Mouse (Mus musculus) bone marrow, adult 2 months (tissue): ENCODE data around the gene Tmem8. TPM values are rescaled to one million over a fixed set of nuclear protein-coding genes. Genes with fewer than 3 reads are reported as not detected.
"Not testable (repeated sequence)": the region's sequence is repeated elsewhere in the genome, so short reads cannot be mapped to it uniquely, and the experiment has no call there.

Experiments used
- H3K27ac ChIP-seq: fragments of 200-500 bp; 2 replicates; pipeline ENCODE4 v1.5.1; 2012; ENCODE audit warnings: low read depth, mild to moderate bottlenecking, control low read depth, inconsistent platforms, low read length; ENCODE audit not compliant: control insufficient read depth, poor library complexity, insufficient read depth
- H3K4me1 ChIP-seq: fragments of 200-500 bp; 2 replicates; pipeline ENCODE4 v1.6.1; 2011; ENCODE audit warnings: low read length; ENCODE audit not compliant: control insufficient read depth, insufficient read depth
- H3K4me3 ChIP-seq: fragments of 200-500 bp; replicated peaks from 2 replicates; pipeline ENCODE3; 2011; ENCODE audit warnings: mild to moderate bottlenecking, low read depth, low read length, control low read depth; ENCODE audit not compliant: control insufficient read depth
- CTCF ChIP-seq: fragments of 200-500 bp; IDR thresholded peaks from 2 replicates; pipeline ENCODE4 v1.5.1; 2011; ENCODE audit warnings: low read length, control low read depth; ENCODE audit not compliant: control insufficient read depth, insufficient read depth
- POLR2A ChIP-seq: fragments of 200-500 bp; IDR thresholded peaks from 2 replicates; pipeline ENCODE4 v1.6.1; 2011; ENCODE audit warnings: low read depth, mild to moderate bottlenecking, control low read depth, low read length, borderline replicate concordance; ENCODE audit not compliant: control insufficient read depth
- WGBS: fragments of 180-500 bp; shearing (Covaris S2); methylation state at CpG from one replicate; pipeline ENCODE4 v1.1.7; 2018; 5-methylcytosine and 5-hydroxymethylcytosine counted together
- polyA plus RNA-seq: library from polyadenylated mRNA; stranded (reverse); fragments of >200 nt; gene quantifications from 2 replicates; pipeline ENCODE4 v1.2.4, GENCODE M21; 2011; ENCODE audit warnings: low replicate concordance; ENCODE audit not compliant: missing spikeins, insufficient read depth, insufficient read length

The Tmem8 gene
- polyA plus RNA-seq, 1 experiment, result 27.3 TPM

DNA sequence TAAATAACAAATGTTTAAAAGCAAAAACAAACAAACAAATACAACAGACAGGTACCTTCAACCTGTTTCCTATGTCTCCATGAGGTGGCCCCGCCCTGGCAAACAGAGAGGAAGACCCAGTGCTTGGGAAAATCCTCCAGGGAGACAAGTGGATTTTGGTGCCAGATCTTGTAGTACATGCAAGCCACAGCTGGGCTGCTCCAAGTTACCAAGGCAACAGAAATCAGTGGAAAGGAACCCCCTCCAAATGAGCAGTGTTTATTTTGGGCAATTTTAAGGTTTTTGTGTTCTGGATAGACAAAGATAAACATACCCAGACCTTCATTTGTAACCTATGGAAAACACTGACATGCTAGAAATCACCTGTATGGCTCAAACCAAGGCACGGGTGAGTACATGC, 34.2 kb upstream of the Tmem8 start:
- no peak overlapping the region for H3K27ac ChIP-seq
- H3K4me3 ChIP-seq, result no peak overlapping the region
- 72% methylated on average over 2 of the region's 2 CpGs for WGBS
- H3K4me1 ChIP-seq, result no peaks in the 10 kb centered on the region; the same call in 1 of the 2 replicates
- TF ChIP-seq CTCF, result no peak
- no peak for TF ChIP-seq POLR2A

DNA sequence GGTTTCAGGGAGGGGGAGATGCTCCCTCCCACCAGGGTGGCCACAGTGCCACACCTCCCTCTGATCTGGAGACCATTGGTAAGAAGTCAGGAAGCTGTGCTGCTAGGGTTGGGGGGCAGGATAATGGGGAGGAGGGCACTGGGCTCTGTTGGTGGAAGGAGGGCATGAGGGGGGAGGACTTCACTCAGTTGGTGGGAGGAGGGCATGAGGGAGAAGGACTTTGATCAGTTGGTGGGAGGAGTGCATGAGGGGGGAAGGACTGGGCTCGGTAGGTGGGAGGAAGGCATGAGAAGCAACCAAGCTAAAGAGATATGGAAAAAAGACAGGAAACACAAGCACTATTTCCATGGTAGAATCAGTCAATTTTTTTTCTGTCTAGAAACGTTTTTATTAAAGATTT, 32.2 kb upstream of the Tmem8 start:
- no peak overlapping the region for H3K4me3 ChIP-seq
- TF ChIP-seq CTCF (no peak), POLR2A (no peak)
- 41% methylated on average over 2 of the region's 2 CpGs for WGBS
- no peak overlapping the region for H3K27ac ChIP-seq
- H3K4me1 ChIP-seq, result no peaks in the 10 kb centered on the region

DNA sequence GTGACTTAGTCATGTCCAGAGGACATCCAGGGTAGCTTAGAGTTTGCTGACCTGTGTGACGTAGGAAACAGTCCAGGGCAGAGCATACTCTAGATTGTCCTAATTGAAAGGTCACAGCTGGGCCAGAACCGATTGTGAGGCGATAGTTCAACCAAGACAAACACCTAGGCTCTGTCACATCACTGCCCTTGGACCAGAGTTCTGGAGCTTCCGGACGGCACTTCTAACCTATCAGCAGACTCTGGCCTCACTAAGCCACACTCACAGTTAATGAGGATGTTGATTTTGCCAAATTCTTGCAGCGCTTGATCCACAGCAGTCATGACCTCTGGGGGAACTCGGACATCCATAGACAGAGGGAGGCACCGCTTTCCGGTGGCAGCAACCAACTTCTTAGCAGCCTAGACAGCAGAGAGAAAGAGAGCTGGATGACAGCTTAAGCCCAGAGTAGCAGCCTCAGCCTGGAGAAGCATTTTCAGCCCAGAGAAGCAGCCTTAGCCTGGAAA, 26.0 kb upstream of the Tmem8 start:
- Histone ChIP-seq H3K4me1 (no peaks in the 10 kb centered on the region), H3K4me3 (no peak overlapping the region), H3K27ac (no peak overlapping the region)
- TF ChIP-seq CTCF, result no peak
- no peak for TF ChIP-seq POLR2A
- WGBS, result 87% methylated on average over 9 of the region's 9 CpGs

DNA sequence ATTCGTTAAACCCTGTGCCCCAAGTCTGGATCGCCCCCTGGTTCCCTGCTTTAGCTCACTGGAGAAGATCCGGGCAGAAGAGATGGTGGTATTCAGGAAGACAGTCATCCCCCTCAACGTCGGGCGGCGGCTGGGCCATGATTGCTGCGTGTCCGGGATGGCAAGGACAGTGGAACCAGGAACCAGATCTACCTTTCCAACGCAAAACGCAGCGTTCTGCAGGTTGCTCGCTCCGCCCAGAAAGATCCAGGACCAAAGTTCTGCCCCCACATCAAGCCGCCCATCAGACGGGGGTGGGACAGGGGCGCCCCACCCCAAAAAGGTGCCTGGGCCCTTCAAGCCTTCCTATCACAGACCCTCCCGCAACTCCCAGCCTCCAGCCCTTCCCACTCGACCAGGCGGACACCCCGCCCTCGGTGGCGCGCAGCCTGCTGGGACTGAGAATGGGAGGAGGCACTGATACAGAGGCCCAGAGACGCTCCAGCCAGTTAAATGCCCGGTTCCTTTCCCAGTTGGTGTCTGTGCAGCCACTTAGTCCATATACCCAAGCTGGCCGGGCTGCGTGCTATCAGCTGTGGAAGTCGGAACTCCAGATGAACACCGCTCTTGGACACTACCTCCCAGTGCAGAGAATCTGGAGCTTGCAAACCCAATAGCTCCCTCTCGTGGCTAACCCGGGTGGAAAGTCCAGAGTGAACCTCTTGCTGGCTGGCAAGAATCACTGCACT, 23.0 kb upstream of the Tmem8 start, which contains the start of gene Decr2:
Decr2 (minus strand) TSS at position 433 of the 728 bp plus-strand sequence.
- peak within 1 kb of the TSS; percentile 85 for H3K4me3 ChIP-seq
- H3K4me1 ChIP-seq, result no peaks in the 10 kb centered on the region; the same call in 1 of the 2 replicates
- H3K27ac ChIP-seq, result no peak within 1 kb of the TSS
- under 1% methylated on average over 32 of the region's 32 CpGs for WGBS
- peak; percentile 83 for TF ChIP-seq CTCF
- TF ChIP-seq POLR2A, result no peak

DNA sequence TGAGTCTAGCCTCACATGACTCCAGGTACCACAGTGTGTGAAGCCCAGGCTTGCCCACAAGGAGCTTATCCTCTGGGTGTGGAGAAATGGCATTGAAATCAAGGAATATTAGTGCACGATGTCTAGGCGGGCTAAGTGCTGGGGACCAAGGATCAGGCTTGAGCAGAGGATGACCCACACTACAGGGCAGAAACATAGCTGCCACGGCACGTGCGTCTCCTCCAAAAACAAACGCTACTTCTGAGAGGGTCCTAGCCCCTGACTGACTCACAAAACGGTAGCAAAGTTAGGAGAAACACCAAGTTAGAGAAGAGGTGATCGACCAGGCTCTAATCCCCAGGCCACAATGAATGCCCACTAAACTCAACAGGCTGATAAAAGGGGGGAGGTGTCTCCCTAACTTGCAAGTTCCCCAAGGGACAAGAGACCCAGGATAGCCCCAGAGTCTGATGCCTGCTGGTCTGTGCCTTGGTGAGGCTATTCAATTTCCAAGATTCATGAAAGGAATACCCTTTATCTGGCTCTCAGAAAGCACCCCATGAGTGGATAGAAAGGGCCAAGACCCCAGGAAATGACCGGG, 18.5 kb upstream of the Tmem8 start:
- Histone ChIP-seq H3K4me1 (no peaks in the 10 kb centered on the region; the same call in 1 of the 2 replicates), H3K27ac (peak overlapping the region; percentile 55; the same call in 1 of the 2 replicates), H3K4me3 (peak overlapping the region; percentile 58)
- WGBS, result 42% methylated on average over 9 of the region's 9 CpGs
- TF ChIP-seq POLR2A (no peak), CTCF (no peak)

DNA sequence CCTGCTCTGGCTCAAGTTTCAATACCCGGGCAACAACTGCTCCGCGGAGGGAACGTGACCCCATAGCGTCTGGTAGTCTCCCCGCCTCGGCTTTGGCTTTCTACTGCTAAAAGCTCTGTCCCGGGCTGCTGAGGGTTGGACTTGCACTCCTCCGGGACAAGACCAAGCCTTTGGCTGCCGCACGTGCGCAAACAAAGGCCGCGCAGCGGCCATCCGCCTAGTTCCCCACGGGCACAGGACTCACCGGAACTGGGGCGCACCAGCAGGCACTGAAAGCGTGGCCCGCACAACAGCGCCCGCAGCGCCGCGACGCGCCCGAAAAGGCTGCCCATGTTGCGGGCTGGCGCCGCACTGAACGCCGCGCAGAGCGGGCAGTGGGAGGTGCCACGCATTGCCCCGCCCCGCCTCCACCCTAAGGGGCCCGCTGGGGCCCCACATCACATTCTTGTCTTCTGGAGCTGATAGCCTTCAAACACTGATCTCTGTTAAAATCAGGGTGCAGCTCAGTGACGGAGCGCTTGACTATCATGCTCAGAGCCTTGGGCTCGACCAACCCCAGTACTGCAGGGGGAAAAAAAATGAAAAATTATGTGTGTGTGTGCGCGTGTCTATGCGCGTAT, 17.9 kb upstream of the Tmem8 start, which contains the start of gene Nme4:
Nme4 (minus strand) TSS at position 482 of the 620 bp plus-strand sequence.
- Histone ChIP-seq H3K4me1 (no peaks in the 10 kb centered on the region; the same call in 1 of the 2 replicates), H3K27ac (peak within 1 kb of the TSS; percentile 55; the same call in 1 of the 2 replicates), H3K4me3 (peak within 1 kb of the TSS; percentile 58)
- TF ChIP-seq POLR2A, result peak; percentile 40; the same call in 1 of the 2 replicates
- no peak for TF ChIP-seq CTCF
- 2% methylated on average over 47 of the region's 47 CpGs for WGBS

DNA sequence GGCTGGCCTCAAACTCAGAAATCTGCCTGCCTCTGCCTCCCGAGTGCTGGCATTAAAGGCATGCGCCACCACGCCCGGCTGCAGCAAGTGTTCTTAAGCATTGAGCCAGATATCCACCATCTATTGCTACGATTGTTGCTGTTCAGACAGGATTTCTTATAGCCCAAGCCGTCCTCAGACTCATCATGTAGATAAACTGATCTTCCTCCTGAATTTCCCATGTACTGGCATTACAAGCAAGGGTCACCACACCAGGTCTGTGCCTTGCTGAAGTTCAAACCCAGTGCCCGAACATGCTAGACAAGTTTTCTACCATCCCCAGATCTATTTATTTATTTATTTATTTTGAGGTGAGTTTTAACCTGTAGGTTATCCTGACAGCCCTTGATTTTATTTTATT, 14.6 kb upstream of the Tmem8 start:
- 82% methylated on average over 7 of the region's 7 CpGs for WGBS
- H3K4me3 ChIP-seq, result no peak overlapping the region
- H3K4me1 ChIP-seq, result no peaks in the 10 kb centered on the region; the same call in 1 of the 2 replicates

DNA sequence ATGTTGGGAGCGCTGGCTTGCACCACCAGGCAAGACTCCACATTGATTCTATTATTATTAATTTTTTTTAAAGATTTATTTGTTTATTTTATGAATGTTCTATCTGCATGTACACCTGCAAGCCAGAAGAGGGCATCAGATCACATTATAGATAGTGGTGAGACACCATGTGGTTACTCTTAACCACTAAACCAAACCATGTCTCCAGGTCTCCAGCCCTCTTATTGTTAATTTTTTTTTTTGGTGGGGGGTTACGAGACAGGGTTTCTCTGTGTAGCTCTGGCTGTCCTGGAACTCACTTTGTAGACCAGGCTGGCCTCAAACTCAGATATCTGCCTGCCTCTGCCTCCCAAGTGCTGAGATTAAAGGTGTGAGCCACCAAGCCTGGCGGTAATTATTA, 13.8 kb upstream of the Tmem8 start:
- WGBS, result 46% methylated on average over 3 of the region's 3 CpGs
- H3K4me1 ChIP-seq, H3K4me3 ChIP-seq, H3K27ac ChIP-seq: not testable (repeated sequence)

More for the DNA sequence above, 14.6 kb upstream of the Tmem8 start:
- no peak for TF ChIP-seq CTCF
- TF ChIP-seq POLR2A, result no peak
- no peak overlapping the region for H3K27ac ChIP-seq
